Mouse (Mus musculus) midbrain, embryonic 13.5 days (tissue): ENCODE measurements around the gene Mau2. TPM values are rescaled to one million over a fixed set of nuclear protein-coding genes. Genes with fewer than 3 reads are reported as not detected.

ENCODE experiments used
- ATAC-seq: fragments of 200-750 bp; cut with Nextera tagmentation; 2 replicates; pipeline ENCODE4 v1.8.0; 2017; ENCODE audit warnings: mild to moderate bottlenecking, moderate TSS enrichment, moderate library complexity
- H3K27ac ChIP-seq: fragments of 300-500 bp; sonication (generic); 2 replicates; pipeline ENCODE4 v1.5.1; 2015; ENCODE audit warnings: inconsistent platforms, mild to moderate bottlenecking, moderate library complexity
- H3K27me3 ChIP-seq: fragments of 300-500 bp; sonication (generic); 2 replicates; pipeline ENCODE4 v1.6.1; 2015; ENCODE audit warnings: mild to moderate bottlenecking, inconsistent platforms
- H3K36me3 ChIP-seq: fragments of 300-500 bp; sonication (generic); 2 replicates; pipeline ENCODE4 v1.6.1; 2015; ENCODE audit warnings: mild to moderate bottlenecking, inconsistent platforms
- H3K4me1 ChIP-seq: fragments of 300-500 bp; sonication (generic); replicated peaks from 2 replicates; pipeline ENCODE4 v1.6.1; 2015; ENCODE audit warnings: inconsistent platforms
- H3K4me2 ChIP-seq: fragments of 300-500 bp; sonication (generic); replicated peaks from 2 replicates; pipeline ENCODE4 v1.6.1; 2015; ENCODE audit warnings: moderate library complexity, mild to moderate bottlenecking, inconsistent platforms
- H3K4me3 ChIP-seq: fragments of 300-500 bp; sonication (generic); replicated peaks from 2 replicates; pipeline ENCODE4 v1.5.1; 2015; ENCODE audit warnings: mild to moderate bottlenecking, inconsistent platforms
- H3K9ac ChIP-seq: fragments of 300-500 bp; sonication (generic); replicated peaks from 2 replicates; pipeline ENCODE4 v1.6.1; 2015; ENCODE audit warnings: mild to moderate bottlenecking, inconsistent platforms
- H3K9me3 ChIP-seq: fragments of 300-500 bp; sonication (generic); 2 replicates; pipeline ENCODE4 v1.6.1; 2016; ENCODE audit warnings: mild to moderate bottlenecking, inconsistent platforms
- WGBS: fragments of 180-500 bp; shearing (Covaris S2); methylation state at CpG from one replicate; pipeline ENCODE4 v1.1.7; 2015; 5-methylcytosine and 5-hydroxymethylcytosine counted together
- polyA plus RNA-seq: library from polyadenylated mRNA; unstranded; fragments of >200 nt; fragmentation: Nextera tagmentation; extraction: Ambion mirVana; gene quantifications from 2 replicates; pipeline ENCODE4 v1.2.1, GENCODE M21; 2015

Gene Mau2
- polyA plus RNA-seq: 83.9 and 87.6 TPM in 2 replicates

- H3K27me3 ChIP-seq: no peaks in the 10 kb centered on the region
- WGBS: under 1% methylated on average over 65 of the region's 65 CpGs
- peak within 1 kb of the TSS; percentile 96 for H3K9ac ChIP-seq
- peak within 1 kb of the TSS; percentile 81 for H3K27ac ChIP-seq
- no peaks in the 10 kb centered on the region for H3K9me3 ChIP-seq
- H3K4me2 ChIP-seq: peak within 1 kb of the TSS; percentile 93
- H3K4me3 ChIP-seq: peak within 1 kb of the TSS; percentile 72
- peaks cover 4% of the 10 kb centered on the region; the same call in 1 of the 2 replicates for H3K36me3 ChIP-seq
- peak; percentile 98 for ATAC-seq
- H3K4me1 ChIP-seq: peaks cover 41% of the 10 kb centered on the region
These were observed at the start of gene Mau2, which contains the start of gene Sugp1 for GRCm38 (mm10) chr8:70042583-70043455. Mau2 (minus strand) TSS chr8:70042734. Sugp1 (plus strand) TSS chr8:70042813.

GRCm38 (mm10) chr8:70089296-70089960 lies 46.9 kb upstream of the Mau2 start:
- Histone ChIP-seq H3K36me3 (peaks cover 5% of the 10 kb centered on the region), H3K27ac (no peak overlapping the region), H3K9ac (peak overlapping the region; percentile 15; the same call in 1 of the 2 replicates), H3K4me1 (peaks cover 33% of the 10 kb centered on the region), H3K27me3 (peaks cover 60% of the 10 kb centered on the region), H3K4me2 (no peak overlapping the region), H3K9me3 (no peaks in the 10 kb centered on the region), H3K4me3 (no peak overlapping the region)
- ATAC-seq: peak; percentile 7; the same call in 1 of the 2 replicates
- 42% methylated on average over 9 of the region's 9 CpGs for WGBS

- H3K4me2 ChIP-seq: peak overlapping the region; percentile 79
- peaks cover 74% of the 10 kb centered on the region for H3K27me3 ChIP-seq
- peak overlapping the region; percentile 50 for H3K9ac ChIP-seq
- H3K36me3 ChIP-seq: no peaks in the 10 kb centered on the region
- peak; percentile 79 for ATAC-seq
- WGBS: 5% methylated on average over 56 of the region's 56 CpGs
- H3K4me1 ChIP-seq: peaks cover 47% of the 10 kb centered on the region
- H3K9me3 ChIP-seq: no peaks in the 10 kb centered on the region
- H3K27ac ChIP-seq: no peak overlapping the region
- peak overlapping the region; percentile 45 for H3K4me3 ChIP-seq
These were observed 45.5 kb upstream of the Mau2 start for GRCm38 (mm10) chr8:70087836-70088650.

- Histone ChIP-seq H3K9ac (no peak overlapping the region), H3K9me3 (no peaks in the 10 kb centered on the region), H3K36me3 (no peaks in the 10 kb centered on the region), H3K27ac (no peak overlapping the region), H3K4me2 (no peak overlapping the region), H3K4me1 (peaks cover 48% of the 10 kb centered on the region), H3K27me3 (peaks cover 82% of the 10 kb centered on the region), H3K4me3 (peak overlapping the region; percentile 45; the same call in 1 of the 2 replicates)
- ATAC-seq: peak; percentile 7; the same call in 1 of the 2 replicates
- 5% methylated on average over 7 of the region's 7 CpGs for WGBS
These were observed 44.7 kb upstream of the Mau2 start for GRCm38 (mm10) chr8:70087237-70087636.

GRCm38 (mm10) chr8:70086151-70086550 lies 43.6 kb upstream of the Mau2 start:
- Histone ChIP-seq H3K4me2 (no peak overlapping the region), H3K4me1 (peaks cover 48% of the 10 kb centered on the region), H3K9ac (no peak overlapping the region), H3K9me3 (no peaks in the 10 kb centered on the region), H3K4me3 (no peak overlapping the region), H3K27me3 (peaks cover 92% of the 10 kb centered on the region), H3K27ac (no peak overlapping the region), H3K36me3 (no peaks in the 10 kb centered on the region)
- WGBS: 61% methylated on average over 1 of the region's 1 CpGs
- ATAC-seq: no peak

GRCm38 (mm10) chr8:70084191-70085065 lies 41.9 kb upstream of the Mau2 start:
- Histone ChIP-seq H3K9me3 (no peaks in the 10 kb centered on the region), H3K27me3 (peaks cover 82% of the 10 kb centered on the region), H3K9ac (peak overlapping the region; percentile 60), H3K4me3 (peak overlapping the region; percentile 45), H3K4me1 (peaks cover 37% of the 10 kb centered on the region), H3K27ac (no peak overlapping the region), H3K4me2 (peak overlapping the region; percentile 74), H3K36me3 (0 out of 2 replicates have a peak, but pooled peaks cover 6% of the 10 kb centered on the region)
- under 1% methylated on average over 71 of the region's 71 CpGs for WGBS
- ATAC-seq: peak; percentile 34

GRCm38 (mm10) chr8:70083285-70083684 lies 40.8 kb upstream of the Mau2 start, which contains the start of gene Hapln4:
Hapln4 (plus strand) TSS chr8:70083457.
- peak within 1 kb of the TSS; percentile 74 for H3K4me2 ChIP-seq
- H3K9me3 ChIP-seq: no peaks in the 10 kb centered on the region
- under 1% methylated on average over 25 of the region's 26 CpGs for WGBS
- H3K27me3 ChIP-seq: peaks cover 71% of the 10 kb centered on the region
- H3K4me3 ChIP-seq: peak within 1 kb of the TSS; percentile 45
- peaks cover 30% of the 10 kb centered on the region for H3K4me1 ChIP-seq
- ATAC-seq: no peak
- H3K36me3 ChIP-seq: peaks cover 11% of the 10 kb centered on the region; the same call in 1 of the 2 replicates
- no peak within 1 kb of the TSS for H3K27ac ChIP-seq
- peak within 1 kb of the TSS; percentile 60 for H3K9ac ChIP-seq

GRCm38 (mm10) chr8:70081976-70082375 lies 39.4 kb upstream of the Mau2 start:
- no peak for ATAC-seq
- peaks cover 15% of the 10 kb centered on the region; the same call in 1 of the 2 replicates for H3K36me3 ChIP-seq
- H3K4me3 ChIP-seq: no peak overlapping the region
- no peaks in the 10 kb centered on the region for H3K9me3 ChIP-seq
- peaks cover 19% of the 10 kb centered on the region for H3K4me1 ChIP-seq
- no peak overlapping the region for H3K4me2 ChIP-seq
- WGBS: 91% methylated on average over 2 of the region's 2 CpGs
- H3K27ac ChIP-seq: no peak overlapping the region
- H3K27me3 ChIP-seq: peaks cover 58% of the 10 kb centered on the region
- no peak overlapping the region for H3K9ac ChIP-seq

GRCm38 (mm10) chr8:70073682-70074081 lies 31.1 kb upstream of the Mau2 start:
- WGBS: 87% methylated on average over 1 of the region's 1 CpGs
- H3K4me3 ChIP-seq: no peak overlapping the region
- peaks cover 47% of the 10 kb centered on the region for H3K36me3 ChIP-seq
- no peaks in the 10 kb centered on the region for H3K9me3 ChIP-seq
- no peaks in the 10 kb centered on the region for H3K4me1 ChIP-seq
- no peak overlapping the region for H3K4me2 ChIP-seq
- no peak overlapping the region for H3K27ac ChIP-seq
- ATAC-seq: no peak
- H3K27me3 ChIP-seq: no peaks in the 10 kb centered on the region
- no peak overlapping the region for H3K9ac ChIP-seq

GRCm38 (mm10) chr8:70073120-70073519 lies 30.6 kb upstream of the Mau2 start:
- no peaks in the 10 kb centered on the region for H3K27me3 ChIP-seq
- H3K4me2 ChIP-seq: no peak overlapping the region
- H3K27ac ChIP-seq: no peak overlapping the region
- no peak overlapping the region for H3K9ac ChIP-seq
- no peak for ATAC-seq
- H3K4me1 ChIP-seq: no peaks in the 10 kb centered on the region
- H3K9me3 ChIP-seq: no peaks in the 10 kb centered on the region
- peaks cover 48% of the 10 kb centered on the region for H3K36me3 ChIP-seq
- WGBS: 65% methylated on average over 8 of the region's 8 CpGs
- no peak overlapping the region for H3K4me3 ChIP-seq
